Mouse (Mus musculus) cerebellum, postnatal 4 days (tissue): Measurements from ENCODE around the gene Tbx6.

Source experiments
- DNase-seq, 2 experiments: peaks; one replicate each; pipeline ENCODE4 v3.0.0; 2022; ENCODE audit warnings: low spot score in 2 of 2, mixed read lengths in 1 of 2

The Tbx6 gene

GRCm38 (mm10) chr7:126780971-126781635 is at the start of gene Tbx6:
TSS of gene Tbx6 (plus strand) at chr7:126781483.
- DNase-seq, result no peak

GRCm38 (mm10) chr7:126736122-126736521 is 45.2 kb upstream of the Tbx6 start:
- DNase-seq, result no peak

GRCm38 (mm10) chr7:126739551-126739950 is 41.7 kb upstream of the Tbx6 start:
- DNase-seq, result no peak

GRCm38 (mm10) chr7:126740132-126740735 is 41.0 kb upstream of the Tbx6 start:
- DNase-seq, result no peak

- DNase-seq, result no peak
Measured at GRCm38 (mm10) chr7:126740977-126741376, 40.3 kb upstream of the Tbx6 start.

- DNase-seq, result no peak
Measured at GRCm38 (mm10) chr7:126741452-126741851, 39.8 kb upstream of the Tbx6 start.

- no peak for DNase-seq
Measured at GRCm38 (mm10) chr7:126741964-126742482, 39.3 kb upstream of the Tbx6 start.

- DNase-seq, result no peak
Measured at GRCm38 (mm10) chr7:126746066-126746465, 35.2 kb upstream of the Tbx6 start.

GRCm38 (mm10) chr7:126746798-126747197 is 34.5 kb upstream of the Tbx6 start:
- DNase-seq, result no peak

GRCm38 (mm10) chr7:126748824-126749223 is 32.5 kb upstream of the Tbx6 start:
- DNase-seq, result no peak

GRCm38 (mm10) chr7:126749582-126750343 is 31.5 kb upstream of the Tbx6 start:
- no peak for DNase-seq

- DNase-seq, result peak; percentile 44 to 78
Measured at GRCm38 (mm10) chr7:126754866-126755265, 26.4 kb upstream of the Tbx6 start.

GRCm38 (mm10) chr7:126758539-126758938 is 22.7 kb upstream of the Tbx6 start:
- no peak for DNase-seq

GRCm38 (mm10) chr7:126759050-126759671 is 22.1 kb upstream of the Tbx6 start, which contains the start of gene Mapk3:
TSS of gene Mapk3 (plus strand) at chr7:126759601.
- peak; percentile 60 to 89 for DNase-seq

- no peak for DNase-seq
Measured at GRCm38 (mm10) chr7:126759672-126760390, 21.5 kb upstream of the Tbx6 start.

- DNase-seq, result peak in 1 of 2 experiments; percentile 57
Measured at GRCm38 (mm10) chr7:126760391-126760802, 20.9 kb upstream of the Tbx6 start.

- no peak for DNase-seq
Measured at GRCm38 (mm10) chr7:126760956-126761355, 20.3 kb upstream of the Tbx6 start.

- no peak for DNase-seq
Measured at GRCm38 (mm10) chr7:126761529-126762067, 19.7 kb upstream of the Tbx6 start.

- no peak for DNase-seq
Measured at GRCm38 (mm10) chr7:126762471-126763008, 18.7 kb upstream of the Tbx6 start.

- DNase-seq, result no peak
Measured at GRCm38 (mm10) chr7:126765540-126765939, 15.7 kb upstream of the Tbx6 start.

GRCm38 (mm10) chr7:126766201-126766600 is 15.1 kb upstream of the Tbx6 start, which contains the start of gene Gdpd3:
TSS of gene Gdpd3 (plus strand) at chr7:126766334.
- no peak for DNase-seq
